Mouse (Mus musculus) kidney, embryonic 16.5 days (tissue): ENCODE data around the gene Olfr823. TPM values are rescaled to one million over a fixed set of nuclear protein-coding genes. Genes with fewer than 3 reads are reported as not detected.
"Not testable (repeated sequence)": the region's sequence is repeated elsewhere in the genome, so short reads cannot be mapped to it uniquely, and the experiment has no call there.

Source experiments
- ATAC-seq: fragments of 200-750 bp; cut with Nextera tagmentation; 2 replicates; pipeline ENCODE4 v1.8.0; 2017; ENCODE audit warnings: moderate TSS enrichment; ENCODE audit not compliant: low FRiP score, low TSS enrichment
- H3K27ac ChIP-seq: fragments of 300-500 bp; sonication (generic); 2 replicates; pipeline ENCODE4 v1.5.1; 2014; ENCODE audit warnings: low read length
- H3K27me3 ChIP-seq: fragments of 300-500 bp; sonication (generic); 2 replicates; pipeline ENCODE4 v1.6.1; 2014; ENCODE audit warnings: low read length, control low read depth, mixed read lengths; ENCODE audit not compliant: insufficient read depth
- H3K36me3 ChIP-seq: fragments of 300-500 bp; sonication (generic); 2 replicates; pipeline ENCODE4 v1.6.1; 2014; ENCODE audit warnings: low read length, control low read depth, mixed read lengths; ENCODE audit not compliant: insufficient read depth
- H3K4me1 ChIP-seq: fragments of 300-500 bp; sonication (generic); 2 replicates; pipeline ENCODE4 v1.6.1; 2014; ENCODE audit warnings: low read length, control low read depth, mixed read lengths; ENCODE audit not compliant: insufficient read depth
- H3K4me2 ChIP-seq: fragments of 300-500 bp; sonication (generic); replicated peaks from 2 replicates; pipeline ENCODE4 v1.6.1; 2014; ENCODE audit warnings: low read depth, low read length
- H3K4me3 ChIP-seq: fragments of 300-500 bp; sonication (generic); 2 replicates; pipeline ENCODE4 v1.5.1; 2014; ENCODE audit warnings: mild to moderate bottlenecking, low read length
- H3K9ac ChIP-seq: fragments of 300-500 bp; sonication (generic); replicated peaks from 2 replicates; pipeline ENCODE4 v1.6.1; 2014; ENCODE audit warnings: low read length
- H3K9me3 ChIP-seq: fragments of 300-500 bp; sonication (generic); 2 replicates; pipeline ENCODE4 v1.6.1; 2016; ENCODE audit warnings: low read length, control low read depth
- WGBS: fragments of 180-500 bp; shearing (Covaris S2); extraction: QIAGEN DNeasy Blood & Tissue Kit; methylation state at CpG from one replicate; pipeline ENCODE4 v1.1.7; 2014; 5-methylcytosine and 5-hydroxymethylcytosine counted together
- polyA plus RNA-seq: library from polyadenylated mRNA; unstranded; fragments of >200 nt; fragmentation: Nextera tagmentation; extraction: Ambion mirVana; gene quantifications from 2 replicates; pipeline ENCODE4 v1.2.1, GENCODE M21; 2015

Olfr823 gene
- polyA plus RNA-seq, result not detected in 2 replicates

DNA sequence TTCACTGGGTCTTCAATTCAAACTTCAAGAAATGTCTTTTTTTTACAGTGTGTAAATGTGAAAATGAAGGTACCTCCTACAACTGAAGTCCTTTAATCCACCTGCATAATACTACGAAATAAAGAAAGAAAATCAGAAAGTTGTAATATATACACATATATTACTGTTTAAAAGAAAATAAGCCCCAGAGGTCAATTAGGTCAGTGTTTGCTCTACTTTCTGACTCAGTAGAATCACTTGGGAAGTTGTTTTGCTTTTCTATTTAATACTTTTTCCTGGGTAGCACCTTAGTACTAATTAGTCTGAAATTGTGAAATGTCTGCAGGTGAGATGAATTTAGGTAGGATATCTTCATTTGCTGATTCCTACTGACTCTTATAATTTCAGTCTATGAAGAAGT is at the start of gene Olfr823:
Olfr823 (minus strand) TSS at position 101 of the 400 bp plus-strand sequence.
- not testable (repeated sequence) for H3K27me3 ChIP-seq, H3K4me2 ChIP-seq, H3K4me1 ChIP-seq, H3K27ac ChIP-seq, ATAC-seq, H3K9me3 ChIP-seq, H3K9ac ChIP-seq, H3K36me3 ChIP-seq, H3K4me3 ChIP-seq
- 89% methylated on average over 1 of the region's 1 CpGs for WGBS

DNA sequence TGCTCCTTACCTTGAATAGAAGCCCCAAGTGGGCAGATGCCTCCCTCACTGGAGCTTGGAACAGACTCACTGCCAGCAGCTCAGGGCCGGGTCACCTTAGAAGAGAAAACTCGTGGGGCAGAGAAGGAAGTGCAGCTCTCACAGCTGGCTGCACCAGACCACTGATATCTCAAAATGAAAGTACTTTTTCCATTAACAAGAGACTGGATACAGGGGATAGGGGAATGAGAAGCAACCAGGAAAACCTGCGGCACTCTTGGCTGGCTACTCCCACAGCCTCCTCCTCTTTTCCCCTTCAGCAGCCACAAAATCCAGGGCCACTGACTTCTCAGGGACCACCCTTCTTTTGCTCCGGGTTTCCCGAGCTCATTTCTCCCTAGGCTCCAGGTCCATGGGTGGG is 28.9 kb upstream of the Olfr823 start:
- Histone ChIP-seq H3K27ac (no peak overlapping the region), H3K4me1 (no peaks in the 10 kb centered on the region), H3K9me3 (no peaks in the 10 kb centered on the region), H3K9ac (no peak overlapping the region), H3K4me2 (no peak overlapping the region), H3K27me3 (no peaks in the 10 kb centered on the region), H3K4me3 (no peak overlapping the region), H3K36me3 (no peaks in the 10 kb centered on the region)
- WGBS, result 72% methylated on average over 5 of the region's 5 CpGs
- ATAC-seq, result no peak

DNA sequence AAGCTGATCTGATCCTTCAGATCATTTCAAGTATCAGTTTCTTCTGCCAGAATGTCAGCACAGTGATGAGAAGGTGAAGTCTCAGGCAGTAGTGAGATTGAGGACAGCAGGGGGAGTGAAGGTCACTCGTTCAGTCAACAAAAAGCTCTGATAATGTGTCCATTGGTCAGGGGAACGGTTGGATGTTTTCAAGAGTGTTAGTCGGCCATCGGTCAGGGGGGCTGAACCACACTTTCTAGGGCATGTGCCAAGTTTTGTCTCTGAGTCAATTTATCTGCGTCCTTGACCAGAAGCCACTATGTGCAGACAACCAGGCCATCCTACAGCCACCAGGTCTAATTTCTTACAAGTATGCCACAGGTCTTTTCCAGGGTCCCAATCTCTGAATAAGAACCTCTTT is 27.3 kb upstream of the Olfr823 start:
- not testable (repeated sequence) for H3K4me1 ChIP-seq, H3K27ac ChIP-seq, H3K4me2 ChIP-seq, H3K9ac ChIP-seq, H3K4me3 ChIP-seq, ATAC-seq, H3K9me3 ChIP-seq, H3K36me3 ChIP-seq, H3K27me3 ChIP-seq
- 83% methylated on average over 5 of the region's 5 CpGs for WGBS

DNA sequence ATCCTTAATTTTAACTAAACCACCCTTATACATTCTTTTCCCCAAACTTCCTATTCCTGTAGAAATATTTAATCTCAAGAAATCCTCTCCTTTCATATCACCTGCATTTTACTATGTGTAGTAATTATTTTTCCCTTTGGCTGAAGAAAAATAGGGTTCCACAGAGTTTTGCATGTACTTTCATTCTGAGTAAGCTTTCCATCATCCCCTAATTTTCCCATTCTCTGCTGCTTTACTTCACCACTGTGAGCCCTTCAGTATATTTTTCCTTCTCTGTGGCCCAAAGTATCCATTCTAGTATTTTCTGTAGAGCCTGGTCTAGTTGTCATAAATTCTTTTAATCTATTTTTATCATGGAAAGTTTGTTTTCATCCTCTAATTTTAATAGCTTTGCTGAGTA is 19.6 kb upstream of the Olfr823 start:
- ATAC-seq, result no peak
- no peak overlapping the region for H3K9ac ChIP-seq
- no peaks in the 10 kb centered on the region for H3K27me3 ChIP-seq
- no peaks in the 10 kb centered on the region for H3K36me3 ChIP-seq
- no peaks in the 10 kb centered on the region for H3K4me1 ChIP-seq
- H3K9me3 ChIP-seq, result no peaks in the 10 kb centered on the region
- H3K4me2 ChIP-seq, result no peak overlapping the region
- no peak overlapping the region for H3K4me3 ChIP-seq
- no peak overlapping the region for H3K27ac ChIP-seq

DNA sequence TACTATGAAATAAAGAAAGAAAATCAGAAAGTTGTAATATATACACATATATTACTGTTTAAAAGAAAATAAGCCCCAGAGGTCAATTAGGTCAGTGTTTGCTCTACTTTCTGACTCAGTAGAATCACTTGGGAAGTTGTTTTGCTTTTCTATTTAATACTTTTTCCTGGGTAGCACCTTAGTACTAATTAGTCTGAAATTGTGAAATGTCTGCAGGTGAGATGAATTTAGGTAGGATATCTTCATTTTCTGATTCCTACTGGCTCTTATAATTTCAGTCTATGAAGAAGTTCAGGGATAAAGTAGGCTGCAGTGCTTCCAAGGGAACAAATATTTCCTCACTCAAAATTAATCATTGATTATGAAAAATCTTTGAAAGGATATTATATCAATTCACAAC is 14.7 kb upstream of the Olfr823 start, which contains the start of gene Olfr824:
Olfr824 (minus strand) TSS at position 101 of the 400 bp plus-strand sequence.
- H3K4me3 ChIP-seq, H3K4me1 ChIP-seq, ATAC-seq, H3K27ac ChIP-seq, H3K9ac ChIP-seq, H3K27me3 ChIP-seq, H3K4me2 ChIP-seq, H3K9me3 ChIP-seq, H3K36me3 ChIP-seq: not testable (repeated sequence)

DNA sequence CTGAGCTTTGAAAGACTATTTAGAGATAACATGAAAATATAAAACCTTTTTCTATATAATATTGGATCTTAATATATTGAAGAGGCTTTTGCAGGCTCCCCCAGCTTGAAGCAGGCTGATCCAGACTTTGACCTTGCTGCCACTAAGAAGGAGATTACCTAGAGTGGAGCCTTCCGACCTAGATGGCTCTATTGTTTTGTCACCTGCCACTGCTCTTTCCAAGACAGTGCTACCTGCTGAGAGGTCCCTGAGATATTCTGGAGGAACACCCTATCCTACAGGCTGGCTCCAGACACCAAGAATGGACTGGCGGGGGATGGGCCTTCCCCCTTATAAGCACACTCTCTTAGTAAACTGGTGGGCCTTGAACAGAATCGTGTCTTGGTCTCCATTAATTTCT is 862 bp upstream of the Olfr823 start:
- not testable (repeated sequence) for H3K4me1 ChIP-seq, ATAC-seq, H3K4me3 ChIP-seq, H3K9ac ChIP-seq, H3K27me3 ChIP-seq, H3K9me3 ChIP-seq, H3K4me2 ChIP-seq, H3K36me3 ChIP-seq, H3K27ac ChIP-seq
- 62% methylated on average over 3 of the region's 3 CpGs for WGBS

DNA sequence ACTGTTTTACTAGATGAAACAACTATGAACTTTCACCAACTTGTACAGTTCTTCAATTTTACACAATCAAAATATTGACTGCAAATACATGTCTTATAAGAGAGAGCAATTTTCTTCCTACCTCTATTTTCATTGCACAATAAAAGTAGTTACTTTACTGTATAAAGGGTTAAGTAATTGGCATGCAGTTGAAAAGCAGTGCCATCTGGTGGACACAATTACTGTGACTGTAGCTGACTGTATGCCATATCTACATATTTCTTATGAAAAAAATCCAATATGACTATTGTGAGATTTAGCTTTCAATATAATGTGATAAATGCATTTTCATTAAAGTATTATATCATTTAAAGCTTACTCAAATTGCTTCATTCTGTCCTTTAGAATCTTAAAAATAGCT is 19.1 kb downstream of the Olfr823 start:
- no peak for ATAC-seq
- H3K27ac ChIP-seq, result no peak overlapping the region
- no peaks in the 10 kb centered on the region for H3K27me3 ChIP-seq
- no peaks in the 10 kb centered on the region for H3K9me3 ChIP-seq
- H3K9ac ChIP-seq, result no peak overlapping the region
- H3K4me1 ChIP-seq, result no peaks in the 10 kb centered on the region
- H3K36me3 ChIP-seq, result no peaks in the 10 kb centered on the region
- no peak overlapping the region for H3K4me3 ChIP-seq
- H3K4me2 ChIP-seq, result no peak overlapping the region

DNA sequence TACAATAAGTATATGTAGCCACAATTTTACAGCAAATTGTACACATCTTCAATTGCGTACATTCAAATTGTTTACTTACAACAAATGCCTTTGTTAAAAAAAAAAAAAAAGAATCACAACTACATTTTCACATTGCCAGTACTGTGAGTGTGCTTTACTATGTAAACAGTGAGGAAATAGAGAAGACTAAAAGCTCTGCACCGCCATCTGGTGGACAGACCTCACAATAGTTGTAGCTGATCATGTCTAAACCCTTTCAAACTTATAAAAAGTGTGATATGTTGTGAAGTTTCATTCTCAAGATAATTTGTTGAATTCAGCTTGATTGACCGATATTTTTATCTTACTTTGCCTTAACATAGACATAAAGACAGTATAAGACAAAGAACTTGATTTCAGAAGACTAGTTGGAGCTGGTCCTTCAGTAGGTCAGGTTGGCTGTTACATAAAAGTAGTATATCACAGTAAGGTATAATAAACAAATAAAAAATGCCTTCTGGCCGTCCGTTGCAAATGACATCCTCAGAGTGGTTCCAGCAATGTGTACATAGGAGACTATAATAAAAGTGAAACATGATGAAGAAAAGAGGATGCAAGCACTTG is 22.2 kb downstream of the Olfr823 start:
- Histone ChIP-seq H3K9me3 (no peaks in the 10 kb centered on the region), H3K4me3 (no peak overlapping the region), H3K27ac (no peak overlapping the region), H3K9ac (no peak overlapping the region), H3K4me2 (no peak overlapping the region), H3K4me1 (no peaks in the 10 kb centered on the region), H3K27me3 (no peaks in the 10 kb centered on the region), H3K36me3 (no peaks in the 10 kb centered on the region)
- WGBS, result 17% methylated on average over 5 of the region's 5 CpGs
- ATAC-seq, result peak; percentile 87; the same call in 1 of the 2 replicates

DNA sequence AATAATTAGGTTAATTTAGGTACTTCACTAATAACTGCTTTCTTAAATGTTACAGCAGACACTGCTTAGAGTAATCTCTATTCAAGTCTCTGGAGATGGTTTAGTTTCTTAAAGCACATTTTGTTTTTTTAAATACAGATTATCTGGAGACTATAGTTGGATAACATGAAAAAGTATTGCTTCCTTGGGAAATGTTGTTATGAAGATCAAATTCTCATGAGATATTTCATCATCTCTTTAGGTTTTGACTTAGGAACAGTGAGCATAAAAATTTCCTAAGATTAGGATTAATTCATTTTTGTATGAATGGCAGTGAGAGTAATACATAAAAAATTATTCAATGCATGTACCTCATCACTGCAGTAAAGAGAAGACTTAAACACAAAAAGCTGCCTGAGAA is 44.3 kb downstream of the Olfr823 start, which contains the start of gene Olfr822:
Olfr822 (plus strand) TSS at position 301 of the 400 bp plus-strand sequence.
- H3K4me1 ChIP-seq, result no peaks in the 10 kb centered on the region
- H3K4me3 ChIP-seq, result no peak within 1 kb of the TSS
- H3K9me3 ChIP-seq, result no peaks in the 10 kb centered on the region
- no peak within 1 kb of the TSS for H3K27ac ChIP-seq
- no peaks in the 10 kb centered on the region for H3K36me3 ChIP-seq
- no peak within 1 kb of the TSS for H3K9ac ChIP-seq
- no peaks in the 10 kb centered on the region for H3K27me3 ChIP-seq
- no peak for ATAC-seq
- H3K4me2 ChIP-seq, result no peak within 1 kb of the TSS
